Mouse (Mus musculus): ENCODE measurements around the gene Ampd2. TPM values are rescaled to one million over a fixed set of nuclear protein-coding genes. Genes with fewer than 3 reads are reported as not detected.
A peak's percentile ranks its signal among the peaks of the same experiment; 100 is the strongest.

The Ampd2 gene
- total and polyA plus RNA-seq, 3 experiments: 54.9 to 201 TPM; not detected in 1

DNA sequence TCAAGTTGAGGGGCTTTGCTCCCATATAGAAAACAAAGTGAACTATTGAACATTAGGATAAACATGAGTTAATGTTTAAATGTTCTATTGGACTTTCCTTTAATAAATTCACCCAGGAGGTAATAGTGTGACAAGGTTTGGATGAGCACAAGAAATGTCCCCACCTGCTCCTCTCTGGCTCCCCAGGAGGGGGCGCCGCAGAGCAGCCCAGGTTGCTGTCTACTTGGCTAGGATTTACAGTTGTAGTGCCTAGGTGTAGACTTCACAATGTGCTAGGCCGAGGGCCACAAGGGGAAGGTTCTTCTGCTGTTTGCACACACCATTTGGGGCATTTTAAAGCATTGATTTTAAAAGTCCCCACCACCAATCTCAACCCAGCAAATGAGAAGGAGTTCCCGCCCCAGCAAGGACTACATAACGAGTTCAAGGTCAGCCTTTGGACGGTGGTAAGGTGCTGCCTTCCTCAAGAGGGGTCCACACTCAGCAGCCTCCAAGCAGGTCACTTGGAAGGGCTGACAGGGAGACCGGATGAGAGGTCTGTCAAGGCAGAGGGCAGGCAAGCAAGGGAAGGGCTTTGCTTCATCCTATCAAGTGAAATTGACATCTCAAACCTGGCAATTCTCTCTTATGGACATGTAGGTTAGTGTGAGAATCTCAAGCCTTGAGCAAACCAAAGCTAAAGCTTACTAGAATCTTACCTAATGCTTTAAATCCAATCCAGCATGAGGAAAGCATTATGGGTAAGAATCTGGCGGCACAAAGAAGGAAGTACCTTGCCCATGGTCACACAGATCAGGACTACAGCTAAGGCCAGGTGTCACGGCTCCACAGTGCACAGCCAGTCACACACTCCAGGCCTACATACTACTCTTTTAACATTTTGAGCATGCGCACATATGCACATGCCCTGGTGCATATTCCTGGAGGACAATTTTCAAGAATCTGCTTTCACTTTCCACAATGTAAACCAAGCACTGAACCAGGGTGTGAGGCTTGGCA lies 15.9 kb downstream of the Ampd2 start:
- Histone ChIP-seq H3K27me3 (ENCODE audit: control insufficient read depth in 1 of 2, insufficient read depth in 2 of 2, low read length in 2 of 2) (no peaks in the 10 kb centered on the region), H3K9me3 (replicated peaks; ENCODE audit: insufficient read depth, low read length) (no peaks in the 10 kb centered on the region), H3K79me2 (ENCODE audit: control insufficient read depth, insufficient read depth, low read length, poor library complexity) (no peaks in the 10 kb centered on the region), H3K36me3 (ENCODE audit: control insufficient read depth in 1 of 2, insufficient read depth in 2 of 2, low read length in 2 of 2) (peaks cover 3 to 7% of the 10 kb centered on the region in 2 experiments; a peak in 2 of 4 replicates), H3K4me1 (ENCODE audit: control insufficient read depth in 1 of 2, insufficient read depth in 2 of 2, low read length in 2 of 2) (peaks cover 4 to 9% of the 10 kb centered on the region in 2 experiments; a peak in 3 of 4 replicates), H3K27ac (ENCODE audit: control insufficient read depth, low read depth, low read length) (no peak overlapping the region), H3K9ac (ENCODE audit: control insufficient read depth, low read depth, low read length, poor library complexity, severe bottlenecking) (peak overlapping the region; percentile 60), H3K4me3 (ENCODE audit: control insufficient read depth in 1 of 2, insufficient read depth in 1 of 2, low read depth in 2 of 2, low read length in 2 of 2) (peak overlapping the region; percentile 52 to 53)
- peak; percentile 82 for DNase-seq (ENCODE audit: low read depth, low spot score)
- TF ChIP-seq HCFC1 (IDR thresholded peaks at IDR 0.05; ENCODE audit: low read depth, low read length): 0 out of 2 replicates have a peak, but pooled peaks have one; percentile 12
- peak; percentile 94 for TF ChIP-seq SMC3 (IDR thresholded peaks at IDR 0.05; ENCODE audit: low read depth, low read length)
- peak; percentile 69 for TF ChIP-seq RAD21 (IDR thresholded peaks at IDR 0.05; ENCODE audit: low read depth, low read length)
- peak; percentile 27; the same call in 1 of the 2 replicates for TF ChIP-seq RCOR1 (IDR thresholded peaks at IDR 0.05; ENCODE audit: low read depth, low read length)
- TF ChIP-seq NELFE (IDR thresholded peaks at IDR 0.05; ENCODE audit: low read depth, low read length): no peak
- no peak for TF ChIP-seq MXI1 (IDR thresholded peaks at IDR 0.05; ENCODE audit: low read depth, low read length)
- TF ChIP-seq MAZ (IDR thresholded peaks at IDR 0.05; ENCODE audit: low read depth, low read length): no peak
- TF ChIP-seq ZC3H11A (IDR thresholded peaks at IDR 0.05; ENCODE audit: low read depth, low read length): peak; percentile 37; the same call in 1 of the 2 replicates
- TF ChIP-seq POLR2AphosphoS2 (IDR thresholded peaks at IDR 0.05; ENCODE audit: low read length): no peak
- TF ChIP-seq NRF1 (IDR thresholded peaks at IDR 0.05; ENCODE audit: insufficient read depth, low read depth, low read length, poor library complexity, severe bottlenecking): no peak
- TF ChIP-seq MEF2A (IDR thresholded peaks at IDR 0.05; ENCODE audit: extremely low read depth, insufficient replicate concordance, low read depth, low read length, poor library complexity, severe bottlenecking): no peak
- TF ChIP-seq CTCF (IDR thresholded peaks at IDR 0.05 in 2 of 3, conservative IDR thresholded peaks at IDR 0.05 in 1 of 3; ENCODE audit: control insufficient read depth in 1 of 3, insufficient read depth in 1 of 3, low read depth in 2 of 3, low read length in 3 of 3, poor library complexity in 1 of 3, severe bottlenecking in 1 of 3): peak; percentile 94 to 95 (median 94)

DNA sequence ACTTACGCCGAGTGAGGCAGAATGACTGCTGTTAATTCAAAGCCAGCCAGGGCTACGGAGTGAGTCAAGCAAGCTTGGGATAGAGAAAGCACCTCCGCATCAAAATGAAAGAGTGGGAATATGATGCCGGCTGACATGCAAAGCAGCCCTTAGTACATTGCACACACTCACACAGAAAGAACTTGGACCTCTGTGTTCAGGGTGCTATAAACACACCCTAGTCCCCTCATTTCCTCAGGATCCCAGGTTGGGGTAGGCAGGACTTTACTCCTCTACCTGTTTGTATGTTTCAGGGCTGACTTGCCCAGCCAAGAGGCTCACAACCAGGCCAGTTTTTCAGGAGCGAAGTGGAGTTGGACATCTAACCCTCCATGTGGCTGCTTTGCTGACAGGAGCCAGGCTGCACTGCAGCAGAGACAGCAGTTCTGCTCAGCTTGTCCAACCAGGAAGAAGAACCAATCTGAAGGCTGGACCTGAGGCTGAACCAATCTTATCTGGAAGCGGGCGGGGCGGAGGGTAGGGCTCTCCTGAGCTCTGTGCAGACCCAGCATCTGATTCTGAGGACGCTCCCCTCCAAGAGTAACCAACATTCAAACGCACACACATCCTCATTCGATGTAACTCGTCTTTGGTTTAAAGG lies 17.1 kb downstream of the Ampd2 start:
- H3K36me3 ChIP-seq (ENCODE audit: control insufficient read depth in 1 of 2, insufficient read depth in 2 of 2, low read length in 2 of 2): peaks cover 0 to 7% of the 10 kb centered on the region in 2 experiments; a peak in 2 of 4 replicates
- peaks cover 4 to 9% of the 10 kb centered on the region in 2 experiments; a peak in 3 of 4 replicates for H3K4me1 ChIP-seq (ENCODE audit: control insufficient read depth in 1 of 2, insufficient read depth in 2 of 2, low read length in 2 of 2)
- H3K79me2 ChIP-seq (ENCODE audit: control insufficient read depth, insufficient read depth, low read length, poor library complexity): no peaks in the 10 kb centered on the region
- no peak for TF ChIP-seq CTCF (IDR thresholded peaks at IDR 0.05 in 2 of 3, conservative IDR thresholded peaks at IDR 0.05 in 1 of 3; ENCODE audit: control insufficient read depth in 1 of 3, insufficient read depth in 1 of 3, low read depth in 2 of 3, low read length in 3 of 3, poor library complexity in 1 of 3, severe bottlenecking in 1 of 3)
- peak; percentile 46 for TF ChIP-seq MAX (IDR thresholded peaks at IDR 0.05; ENCODE audit: low read length)
- no peak for TF ChIP-seq TAL1 (IDR thresholded peaks at IDR 0.05; ENCODE audit: low read length)
- TF ChIP-seq GATA1 (IDR thresholded peaks at IDR 0.05; ENCODE audit: low read depth, low read length): peak; percentile 37; the same call in 1 of the 2 replicates
- TF ChIP-seq POLR2AphosphoS5 (IDR thresholded peaks at IDR 0.05; ENCODE audit: borderline replicate concordance, low read depth, low read length): no peak
- TF ChIP-seq POLR2A (IDR thresholded peaks at IDR 0.05; ENCODE audit: control insufficient read depth in 1 of 2, insufficient read depth in 1 of 2, low read depth in 1 of 2, low read length in 2 of 2, poor library complexity in 1 of 2): peak in 1 of 2 experiments; percentile 51; a peak in 1 of 4 replicates
- TF ChIP-seq RCOR1 (IDR thresholded peaks at IDR 0.05; ENCODE audit: low read depth, low read length): peak; percentile 54; the same call in 1 of the 2 replicates
- peak; percentile 66 for TF ChIP-seq MAZ (IDR thresholded peaks at IDR 0.05; ENCODE audit: low read depth, low read length)
- TF ChIP-seq MXI1 (IDR thresholded peaks at IDR 0.05; ENCODE audit: low read depth, low read length): peak; percentile 70
- TF ChIP-seq JUND (IDR thresholded peaks at IDR 0.05; ENCODE audit: low read depth, low read length): no peak
- TF ChIP-seq MYC (IDR thresholded peaks at IDR 0.05; ENCODE audit: low read depth, low read length): 0 out of 2 replicates have a peak, but pooled peaks have one; percentile 54
- TF ChIP-seq TBP (IDR thresholded peaks at IDR 0.05; ENCODE audit: low read depth, low read length): no peak; the same call in 1 of the 2 replicates
- 0 out of 2 replicates have a peak, but pooled peaks have one; percentile 24 for TF ChIP-seq NELFE (IDR thresholded peaks at IDR 0.05; ENCODE audit: low read depth, low read length)
- peak; percentile 63 for TF ChIP-seq SIN3A (IDR thresholded peaks at IDR 0.05; ENCODE audit: low read length)
- 0 out of 2 replicates have a peak, but pooled peaks have one; percentile 11 for TF ChIP-seq SMC3 (IDR thresholded peaks at IDR 0.05; ENCODE audit: low read depth, low read length)
- 0 out of 2 replicates have a peak, but pooled peaks have one; percentile 27 for TF ChIP-seq HCFC1 (IDR thresholded peaks at IDR 0.05; ENCODE audit: low read depth, low read length)
- TF ChIP-seq TCF12 (IDR thresholded peaks at IDR 0.05; ENCODE audit: low read depth, low read length): 0 out of 2 replicates have a peak, but pooled peaks have one; percentile 26
- TF ChIP-seq ELF1 (IDR thresholded peaks at IDR 0.05; ENCODE audit: low read depth, low read length): peak; percentile 76
- H3K27me3 ChIP-seq (ENCODE audit: control insufficient read depth in 1 of 2, insufficient read depth in 2 of 2, low read length in 2 of 2): no peaks in the 10 kb centered on the region
- peak overlapping the region; percentile 60 for H3K9ac ChIP-seq (ENCODE audit: control insufficient read depth, low read depth, low read length, poor library complexity, severe bottlenecking)
- peak; percentile 91 for DNase-seq (ENCODE audit: low read depth, low spot score)
- no peak overlapping the region for H3K27ac ChIP-seq (ENCODE audit: control insufficient read depth, low read depth, low read length)
- peak overlapping the region; percentile 52 to 53 for H3K4me3 ChIP-seq (ENCODE audit: control insufficient read depth in 1 of 2, insufficient read depth in 1 of 2, low read depth in 2 of 2, low read length in 2 of 2)
- no peaks in the 10 kb centered on the region for H3K9me3 ChIP-seq (replicated peaks; ENCODE audit: insufficient read depth, low read length)
